Mouse (Mus musculus) embryonic facial prominence, embryonic 14.5 days (tissue): ENCODE results near the gene St7l. TPM values are rescaled to one million over a fixed set of nuclear protein-coding genes. Genes with fewer than 3 reads are reported as not detected.

Experiments used
- ATAC-seq: fragments of 200-750 bp; cut with Nextera tagmentation; 2 replicates; pipeline ENCODE4 v1.8.0; 2017; ENCODE audit warnings: low read depth, moderate number of reproducible peaks, moderate TSS enrichment
- DNase-seq: peaks from one replicate; pipeline ENCODE4 v3.0.0-alpha.2; 2015; ENCODE audit warnings: low spot score
- H3K27ac ChIP-seq: fragments of 300-500 bp; sonication (generic); replicated peaks from 2 replicates; pipeline ENCODE4 v1.5.1; 2014; ENCODE audit warnings: low read depth, mild to moderate bottlenecking, low read length, moderate library complexity
- H3K27me3 ChIP-seq: fragments of 300-500 bp; sonication (generic); replicated peaks from 2 replicates; pipeline ENCODE4 v1.6.1; 2014; ENCODE audit warnings: low read length; ENCODE audit not compliant: control insufficient read depth, insufficient read depth
- H3K36me3 ChIP-seq: fragments of 300-500 bp; sonication (generic); 2 replicates; pipeline ENCODE4 v1.6.1; 2014; ENCODE audit warnings: low read length, mixed read lengths; ENCODE audit not compliant: control insufficient read depth, insufficient read depth
- H3K4me1 ChIP-seq: fragments of 300-500 bp; sonication (generic); 2 replicates; pipeline ENCODE4 v1.6.1; 2014; ENCODE audit warnings: antibody characterized with exemption, low read length; ENCODE audit not compliant: control insufficient read depth, insufficient read depth
- H3K4me2 ChIP-seq: fragments of 300-500 bp; sonication (generic); 2 replicates; pipeline ENCODE4 v1.6.1; 2014; ENCODE audit warnings: low read depth, mild to moderate bottlenecking, low read length, moderate library complexity, mixed read lengths
- H3K4me3 ChIP-seq: fragments of 300-500 bp; sonication (generic); 2 replicates; pipeline ENCODE4 v1.5.1; 2014; ENCODE audit warnings: low read depth, mild to moderate bottlenecking, low read length
- H3K9ac ChIP-seq: fragments of 300-500 bp; sonication (generic); 2 replicates; pipeline ENCODE4 v1.6.1; 2014; ENCODE audit warnings: low read depth, mild to moderate bottlenecking, low read length, moderate library complexity, mixed read lengths
- H3K9me3 ChIP-seq: fragments of 300-500 bp; sonication (generic); 2 replicates; pipeline ENCODE4 v1.6.1; 2016; ENCODE audit warnings: low read length; ENCODE audit not compliant: control insufficient read depth
- WGBS: fragments of 180-500 bp; shearing (Covaris S2); extraction: QIAGEN DNeasy Blood & Tissue Kit; methylation state at CpG from one replicate; pipeline ENCODE4 v1.1.7; 2014; 5-methylcytosine and 5-hydroxymethylcytosine counted together
- polyA plus RNA-seq: library from polyadenylated mRNA; unstranded; fragments of >200 nt; fragmentation: Nextera tagmentation; extraction: Ambion mirVana; gene quantifications from 2 replicates; pipeline ENCODE4 v1.2.1, GENCODE M21; 2014

Gene St7l
- polyA plus RNA-seq, 1 experiment from 2014 or later, result 32.8 TPM

- WGBS, result 48% methylated on average over 3 of the region's 3 CpGs
Measured at GRCm38 (mm10) chr3:104914986-104915385, 51.2 kb downstream of the St7l start.

GRCm38 (mm10) chr3:104929385-104929784, 65.6 kb downstream of the St7l start:
- DNase-seq (no peak), ATAC-seq (no peak)
- Histone ChIP-seq H3K27ac (no peak overlapping the region), H3K4me1 (no peaks in the 10 kb centered on the region), H3K4me2 (no peak overlapping the region), H3K27me3 (no peaks in the 10 kb centered on the region), H3K9me3 (no peaks in the 10 kb centered on the region), H3K4me3 (no peak overlapping the region), H3K36me3 (peaks cover 48% of the 10 kb centered on the region), H3K9ac (no peak overlapping the region)
- 91% methylated on average over 6 of the region's 6 CpGs for WGBS

More at GRCm38 (mm10) chr3:104914986-104915385, 51.2 kb downstream of the St7l start:
- Histone ChIP-seq H3K4me1 (no peaks in the 10 kb centered on the region), H3K9me3 (no peaks in the 10 kb centered on the region), H3K4me3 (no peak overlapping the region), H3K4me2 (no peak overlapping the region), H3K36me3 (peaks cover 21% of the 10 kb centered on the region), H3K27me3 (no peaks in the 10 kb centered on the region), H3K9ac (no peak overlapping the region), H3K27ac (no peak overlapping the region)
- ATAC-seq (no peak; the same call in 1 of the 2 replicates), DNase-seq (peak; percentile 7)

DNA sequence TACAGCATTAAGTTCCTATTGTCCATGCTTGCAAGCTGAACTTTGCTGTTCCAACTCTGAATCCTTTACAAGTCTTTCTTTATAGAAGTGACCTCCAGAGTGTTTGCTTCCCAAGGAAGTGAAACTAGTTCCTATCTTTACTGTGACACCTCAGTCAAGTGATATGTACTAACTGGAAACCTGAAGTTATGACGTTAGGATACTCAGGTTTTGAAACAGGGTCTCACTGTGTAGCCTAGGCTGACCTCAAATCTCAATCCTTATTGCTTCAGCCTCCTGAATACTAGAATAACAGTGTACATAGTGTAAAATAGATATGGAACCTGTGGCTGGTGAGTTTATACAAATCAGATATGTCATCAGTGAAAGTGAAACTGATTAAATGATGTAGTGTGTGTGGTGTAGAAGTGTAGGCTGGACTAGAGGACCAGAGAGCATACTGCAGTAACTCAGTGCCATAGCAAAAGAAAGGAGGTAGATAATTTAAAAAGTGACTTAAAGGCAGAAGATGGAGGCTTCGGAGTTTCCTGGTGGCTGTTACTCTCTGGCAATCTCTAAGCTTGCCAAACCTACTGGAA, 74.0 kb downstream of the St7l start:
- H3K27me3 ChIP-seq, result no peaks in the 10 kb centered on the region
- H3K4me1 ChIP-seq, result peaks cover 8% of the 10 kb centered on the region; the same call in 1 of the 2 replicates
- H3K9me3 ChIP-seq, result no peaks in the 10 kb centered on the region
- no peak overlapping the region for H3K27ac ChIP-seq
- DNase-seq (no peak), ATAC-seq (no peak)
- H3K4me2 ChIP-seq, result no peak overlapping the region
- no peak overlapping the region for H3K4me3 ChIP-seq
- 87% methylated on average over 2 of the region's 2 CpGs for WGBS
- peaks cover 19% of the 10 kb centered on the region for H3K36me3 ChIP-seq
- no peak overlapping the region for H3K9ac ChIP-seq

GRCm38 (mm10) chr3:104938327-104938726, 74.5 kb downstream of the St7l start:
- Histone ChIP-seq H3K36me3 (peaks cover 19% of the 10 kb centered on the region), H3K9ac (no peak overlapping the region), H3K4me3 (no peak overlapping the region), H3K27me3 (no peaks in the 10 kb centered on the region), H3K4me1 (peaks cover 12% of the 10 kb centered on the region; the same call in 1 of the 2 replicates), H3K27ac (no peak overlapping the region), H3K9me3 (no peaks in the 10 kb centered on the region), H3K4me2 (no peak overlapping the region)
- no peak for DNase-seq
- 33% methylated on average over 4 of the region's 4 CpGs for WGBS
- ATAC-seq, result peak; percentile 62; the same call in 1 of the 2 replicates

GRCm38 (mm10) chr3:104940691-104941090, 76.9 kb downstream of the St7l start:
- no peak; the same call in 1 of the 2 replicates for ATAC-seq

GRCm38 (mm10) chr3:104942682-104943081, 78.9 kb downstream of the St7l start:
- no peak for ATAC-seq
- WGBS, result 38% methylated on average over 5 of the region's 5 CpGs
- H3K27ac ChIP-seq, result no peak overlapping the region

More at GRCm38 (mm10) chr3:104940691-104941090, 76.9 kb downstream of the St7l start:
- Histone ChIP-seq H3K4me3 (no peak overlapping the region), H3K9me3 (no peaks in the 10 kb centered on the region), H3K27ac (no peak overlapping the region), H3K36me3 (peaks cover 11% of the 10 kb centered on the region), H3K27me3 (no peaks in the 10 kb centered on the region), H3K9ac (no peak overlapping the region), H3K4me2 (no peak overlapping the region), H3K4me1 (peaks cover 13% of the 10 kb centered on the region; the same call in 1 of the 2 replicates)
- 33% methylated on average over 6 of the region's 6 CpGs for WGBS
- DNase-seq, result no peak

GRCm38 (mm10) chr3:104943333-104943732, 79.5 kb downstream of the St7l start:
- H3K27ac ChIP-seq, result no peak overlapping the region

More at GRCm38 (mm10) chr3:104942682-104943081, 78.9 kb downstream of the St7l start:
- Histone ChIP-seq H3K9ac (no peak overlapping the region), H3K9me3 (no peaks in the 10 kb centered on the region), H3K4me3 (no peak overlapping the region), H3K4me1 (peaks cover 13% of the 10 kb centered on the region; the same call in 1 of the 2 replicates), H3K27me3 (no peaks in the 10 kb centered on the region), H3K36me3 (peaks cover 24% of the 10 kb centered on the region), H3K4me2 (no peak overlapping the region)
- no peak for DNase-seq

GRCm38 (mm10) chr3:104944894-104945293, 81.1 kb downstream of the St7l start:
- peaks cover 37% of the 10 kb centered on the region for H3K36me3 ChIP-seq
- H3K9ac ChIP-seq, result no peak overlapping the region
- H3K9me3 ChIP-seq, result no peaks in the 10 kb centered on the region
- no peak overlapping the region for H3K4me3 ChIP-seq
- no peaks in the 10 kb centered on the region for H3K27me3 ChIP-seq
- peaks cover 13% of the 10 kb centered on the region; the same call in 1 of the 2 replicates for H3K4me1 ChIP-seq
- no peak overlapping the region for H3K4me2 ChIP-seq
- WGBS, result 57% methylated on average over 9 of the region's 9 CpGs
- ATAC-seq (peak; percentile 31; the same call in 1 of the 2 replicates), DNase-seq (no peak)
- H3K27ac ChIP-seq, result no peak overlapping the region

More at GRCm38 (mm10) chr3:104943333-104943732, 79.5 kb downstream of the St7l start:
- 45% methylated on average over 8 of the region's 8 CpGs for WGBS
- H3K4me3 ChIP-seq, result no peak overlapping the region
- H3K36me3 ChIP-seq, result peaks cover 28% of the 10 kb centered on the region
- H3K4me2 ChIP-seq, result no peak overlapping the region
- ATAC-seq (peak; percentile 47; the same call in 1 of the 2 replicates), DNase-seq (no peak)
- no peak overlapping the region for H3K9ac ChIP-seq
- no peaks in the 10 kb centered on the region for H3K27me3 ChIP-seq
- H3K9me3 ChIP-seq, result no peaks in the 10 kb centered on the region
- peaks cover 13% of the 10 kb centered on the region; the same call in 1 of the 2 replicates for H3K4me1 ChIP-seq

GRCm38 (mm10) chr3:104950926-104951325, 87.1 kb downstream of the St7l start:
- Histone ChIP-seq H3K27ac (no peak overlapping the region), H3K4me3 (no peak overlapping the region), H3K4me2 (no peak overlapping the region), H3K27me3 (no peaks in the 10 kb centered on the region), H3K9ac (no peak overlapping the region), H3K4me1 (peaks cover 4% of the 10 kb centered on the region; the same call in 1 of the 2 replicates), H3K9me3 (no peaks in the 10 kb centered on the region), H3K36me3 (peaks cover 67% of the 10 kb centered on the region)
- ATAC-seq (no peak), DNase-seq (no peak)
- 92% methylated on average over 12 of the region's 12 CpGs for WGBS
